Mouse (Mus musculus) heart, postnatal 0 days (tissue): ENCODE data around the gene Gm33543.

Experiments used
- CTCF ChIP-seq: IDR thresholded peaks from 2 replicates; pipeline ENCODE4 v1.5.1; 2016; ENCODE audit warnings: antibody characterized with exemption, control low read depth, low read depth
- EP300 ChIP-seq: IDR thresholded peaks from 2 replicates; pipeline ENCODE4 v1.6.1; 2016; ENCODE audit warnings: antibody characterized with exemption, low read depth

GRCm38 (mm10) chr10:95855411-95855810 is 12.7 kb upstream of the Gm33543 start:
- TF ChIP-seq CTCF (no peak), EP300 (no peak)
